Mouse (Mus musculus): Measurements from ENCODE around the gene Ifrd1.

The Ifrd1 gene

DNA sequence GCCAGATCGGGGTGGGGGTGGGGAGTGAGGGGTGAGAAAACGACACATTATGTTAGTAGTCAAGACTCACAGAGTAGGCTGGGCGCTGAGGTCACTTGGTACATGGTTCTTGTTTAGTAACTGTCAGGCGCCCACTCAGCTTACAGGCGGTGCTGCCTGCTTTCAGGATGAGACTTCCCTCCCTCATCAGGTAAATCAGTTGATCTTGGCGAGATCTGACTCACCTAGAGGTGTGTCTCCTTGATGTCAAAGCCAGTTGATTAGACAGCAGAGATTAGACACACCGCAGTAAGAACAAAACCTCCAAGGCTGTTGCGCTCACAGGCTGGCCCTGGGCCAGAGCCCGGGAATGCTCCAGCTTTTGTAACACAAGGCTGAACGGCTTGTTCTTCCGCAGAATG is 4.5 kb downstream of the Ifrd1 start:
- in situ Hi-C loops (cut with MseI, MboI), result no loop called here

DNA sequence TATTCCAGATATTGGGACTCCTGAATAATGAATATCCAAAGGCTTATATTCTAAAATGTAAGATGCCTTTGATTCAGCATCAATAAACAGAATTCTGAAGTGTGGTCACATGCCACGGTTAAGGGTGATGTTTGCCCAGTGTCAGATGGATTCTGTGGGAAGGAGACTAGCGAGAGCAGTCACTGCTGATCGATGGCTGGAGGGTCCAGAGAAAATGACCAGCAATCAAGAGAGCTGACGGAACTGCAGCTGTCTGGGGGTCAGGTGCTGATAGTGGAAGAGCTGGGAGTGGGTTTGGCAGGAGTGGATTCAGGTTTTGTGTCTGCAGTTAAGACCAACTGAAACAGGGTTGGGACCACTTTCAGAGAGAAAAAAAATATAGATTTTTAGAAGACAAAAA is 5.1 kb downstream of the Ifrd1 start:
- in situ Hi-C loops (cut with MseI, MboI), result no loop called here

DNA sequence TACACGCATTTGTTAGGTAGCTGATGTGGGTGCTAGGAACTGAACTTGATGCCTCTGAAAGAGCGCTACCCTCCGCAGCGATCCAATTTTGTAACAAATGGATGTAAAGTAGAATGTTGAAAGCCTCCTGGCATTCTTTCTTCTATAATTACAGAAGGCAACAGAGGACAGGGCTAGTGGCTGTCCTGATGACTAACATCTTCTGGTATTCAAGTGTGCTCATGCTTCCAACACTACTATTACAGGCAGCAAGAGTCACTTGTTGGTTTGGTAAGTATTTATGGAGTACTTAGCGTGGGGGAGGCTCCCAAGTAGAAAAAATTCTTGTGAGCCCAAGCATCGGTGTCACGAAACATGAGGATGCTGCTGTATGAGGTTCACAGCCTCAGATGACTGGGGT is 9.1 kb downstream of the Ifrd1 start:
- in situ Hi-C loops (cut with MseI, MboI), result no loop called here

GRCm38 (mm10) chr12:40232231-40232630 is 16.1 kb downstream of the Ifrd1 start:
- in situ Hi-C loops (cut with MseI, MboI), result no loop called here

DNA sequence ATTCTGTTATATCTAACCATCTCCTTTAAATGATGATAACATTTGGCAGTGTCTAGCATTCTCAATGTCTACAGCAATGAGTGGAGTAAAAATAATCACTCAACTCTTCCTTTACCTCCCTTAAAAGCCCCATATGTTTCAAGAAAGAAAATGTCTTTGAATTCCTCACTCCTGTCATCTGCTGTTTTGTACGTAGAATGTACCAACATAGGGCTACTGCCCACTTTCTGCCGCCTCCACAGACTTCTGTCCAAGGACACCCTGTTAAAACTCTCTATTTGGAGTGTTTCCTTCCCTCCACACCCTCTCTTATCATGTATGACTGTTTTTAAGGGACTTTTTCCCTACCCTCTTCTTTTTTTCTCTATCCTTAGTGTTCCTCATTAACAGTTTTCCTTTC is 16.7 kb downstream of the Ifrd1 start:
- in situ Hi-C loops (cut with MseI, MboI), result no loop called here

DNA sequence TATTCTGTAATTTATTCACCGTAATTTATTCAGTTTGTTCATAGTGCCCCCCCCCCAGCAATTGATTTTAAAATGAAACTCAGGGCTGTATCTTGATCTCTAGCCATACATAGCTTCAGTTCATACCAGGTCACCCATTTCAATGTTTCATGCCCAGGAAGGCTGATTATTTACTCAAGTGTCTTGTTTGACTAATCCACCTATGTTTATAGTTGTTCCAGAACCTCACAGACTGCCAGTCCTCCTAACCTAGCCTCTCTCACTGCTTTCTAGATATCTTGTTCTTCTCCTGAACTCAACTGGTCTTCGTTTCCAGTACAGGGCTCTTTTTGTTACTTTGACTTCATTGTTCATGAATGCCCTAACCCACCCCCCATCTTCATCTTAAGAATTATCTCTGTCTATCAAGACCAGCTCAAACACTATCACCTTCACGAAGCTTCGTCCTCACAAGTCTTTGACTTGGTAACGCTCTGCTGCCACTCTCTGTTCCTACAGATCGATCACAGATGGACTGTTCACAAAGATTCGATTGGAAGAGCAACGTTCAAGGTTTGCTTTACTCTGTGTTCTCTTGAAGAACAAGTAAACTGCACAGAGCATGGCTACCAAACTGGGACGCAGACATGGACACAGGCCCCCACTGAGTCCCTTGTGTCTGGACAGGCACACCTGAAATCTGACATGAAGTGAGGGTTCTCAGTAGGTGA is 24.0 kb downstream of the Ifrd1 start:
- in situ Hi-C loops (cut with MseI, MboI), result no loop called here

DNA sequence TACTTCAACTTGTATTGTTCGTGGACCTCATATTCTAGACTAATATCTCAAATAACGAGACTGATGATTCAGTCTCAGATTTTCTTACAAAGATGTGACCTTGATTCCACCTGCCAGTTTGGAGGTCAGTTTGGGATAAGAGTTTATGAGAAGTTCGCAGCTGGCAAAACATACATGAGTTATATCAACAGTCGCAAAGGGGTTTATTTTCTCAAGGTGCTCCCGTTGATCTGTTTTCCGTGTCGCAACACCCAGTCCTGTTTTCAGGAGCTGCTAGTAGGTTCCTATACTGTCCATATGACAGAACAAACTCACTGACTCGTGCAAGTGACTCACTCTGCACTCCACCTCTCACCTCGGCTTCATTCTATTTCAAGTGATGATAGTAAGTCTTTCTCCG is 24.6 kb downstream of the Ifrd1 start:
- in situ Hi-C loops (cut with MseI, MboI), result no loop called here

GRCm38 (mm10) chr12:40223082-40223619 is 25.2 kb downstream of the Ifrd1 start:
- in situ Hi-C loops (cut with MseI, MboI), result no loop called here

- in situ Hi-C loops (cut with MseI, MboI), result no loop called here
Measured at GRCm38 (mm10) chr12:40222251-40223081, 25.8 kb downstream of the Ifrd1 start.

- in situ Hi-C loops (cut with MseI, MboI), result no loop called here
Measured at GRCm38 (mm10) chr12:40221611-40222010, 26.7 kb downstream of the Ifrd1 start.

GRCm38 (mm10) chr12:40220896-40221295 is 27.4 kb downstream of the Ifrd1 start:
- in situ Hi-C loops (cut with MseI, MboI), result no loop called here

DNA sequence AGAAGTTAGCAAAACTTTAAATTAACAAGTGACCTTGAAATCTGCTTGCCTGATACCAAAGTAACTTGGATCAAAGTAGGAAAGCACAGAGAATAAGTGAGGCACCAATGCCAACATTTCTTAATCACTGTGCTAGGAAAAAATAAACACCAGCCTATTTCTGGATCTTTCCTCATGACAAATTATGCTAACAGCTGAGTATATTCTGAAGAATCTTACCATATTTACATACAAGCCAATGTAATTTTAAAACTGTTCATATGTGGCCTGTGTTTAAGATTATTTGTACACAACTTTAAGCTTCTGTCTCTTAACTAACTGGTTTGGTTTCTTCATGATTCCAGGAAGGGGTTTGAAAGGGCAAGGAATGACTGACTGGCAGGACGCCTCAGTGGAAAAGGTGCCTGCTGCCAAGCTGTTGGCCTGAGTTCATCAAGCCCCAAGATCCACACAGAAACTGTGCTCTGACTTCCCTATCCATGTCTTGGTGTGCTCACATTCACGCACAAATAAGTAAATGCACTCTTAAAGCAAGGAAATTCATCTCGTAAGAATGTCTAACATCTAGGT is 28.2 kb downstream of the Ifrd1 start:
- in situ Hi-C loops (cut with MseI, MboI), result no loop called here

DNA sequence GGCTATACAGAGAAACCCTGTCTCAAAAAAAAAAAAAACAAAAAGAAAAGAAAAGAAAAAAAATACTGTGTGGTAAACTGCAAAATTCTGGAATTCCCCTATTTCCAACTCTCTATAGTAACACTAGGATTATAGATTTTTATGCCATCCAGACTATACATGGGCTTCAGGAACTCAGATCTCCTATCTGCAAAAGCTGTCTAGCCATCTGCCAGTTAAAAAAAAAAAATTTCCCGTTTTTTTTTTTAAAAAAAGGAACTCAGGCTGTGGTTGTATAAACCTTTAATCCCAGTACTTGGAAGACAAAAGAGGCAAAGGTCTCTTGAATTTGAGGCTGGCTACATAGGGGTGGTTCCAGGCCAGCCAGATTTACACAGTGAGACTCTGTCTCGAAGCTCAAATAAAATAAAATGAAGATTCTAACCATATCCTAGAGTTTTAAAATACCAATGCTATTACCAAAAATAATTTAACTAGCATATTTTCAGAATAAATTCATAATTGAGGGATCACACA is 29.8 kb downstream of the Ifrd1 start:
- in situ Hi-C loops (cut with MseI, MboI), result no loop called here

GRCm38 (mm10) chr12:40217776-40218175 is 30.5 kb downstream of the Ifrd1 start:
- in situ Hi-C loops (cut with MseI, MboI), result no loop called here

GRCm38 (mm10) chr12:40214888-40215876 is 33.1 kb downstream of the Ifrd1 start:
- in situ Hi-C loops (cut with MseI, MboI), result no loop called here

DNA sequence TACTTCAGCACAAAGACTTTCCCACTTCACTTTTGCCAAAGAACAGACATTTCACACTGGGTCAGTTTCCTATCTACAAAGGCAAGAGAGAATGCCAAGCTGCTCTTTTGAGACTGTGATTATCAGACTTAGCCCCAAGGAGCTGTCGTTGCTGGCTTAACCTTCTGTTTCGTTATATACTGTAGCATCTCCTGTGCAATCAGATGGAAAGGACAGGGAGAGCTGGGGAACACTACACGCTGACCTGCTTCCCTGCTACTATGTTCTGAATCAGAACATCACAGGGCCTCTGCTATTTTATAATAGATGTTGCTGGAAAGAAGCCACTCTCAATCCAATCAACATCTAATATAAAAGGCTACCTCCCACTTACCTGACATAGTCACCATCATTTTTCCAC is 39.3 kb downstream of the Ifrd1 start:
- in situ Hi-C loops (cut with MseI, MboI), result no loop called here

- in situ Hi-C loops (cut with MseI, MboI), result no loop called here
Measured at GRCm38 (mm10) chr12:40207909-40208308, 40.4 kb downstream of the Ifrd1 start.

- in situ Hi-C loops (cut with MseI, MboI), result no loop called here
Measured at GRCm38 (mm10) chr12:40202161-40203035, 45.9 kb downstream of the Ifrd1 start.

DNA sequence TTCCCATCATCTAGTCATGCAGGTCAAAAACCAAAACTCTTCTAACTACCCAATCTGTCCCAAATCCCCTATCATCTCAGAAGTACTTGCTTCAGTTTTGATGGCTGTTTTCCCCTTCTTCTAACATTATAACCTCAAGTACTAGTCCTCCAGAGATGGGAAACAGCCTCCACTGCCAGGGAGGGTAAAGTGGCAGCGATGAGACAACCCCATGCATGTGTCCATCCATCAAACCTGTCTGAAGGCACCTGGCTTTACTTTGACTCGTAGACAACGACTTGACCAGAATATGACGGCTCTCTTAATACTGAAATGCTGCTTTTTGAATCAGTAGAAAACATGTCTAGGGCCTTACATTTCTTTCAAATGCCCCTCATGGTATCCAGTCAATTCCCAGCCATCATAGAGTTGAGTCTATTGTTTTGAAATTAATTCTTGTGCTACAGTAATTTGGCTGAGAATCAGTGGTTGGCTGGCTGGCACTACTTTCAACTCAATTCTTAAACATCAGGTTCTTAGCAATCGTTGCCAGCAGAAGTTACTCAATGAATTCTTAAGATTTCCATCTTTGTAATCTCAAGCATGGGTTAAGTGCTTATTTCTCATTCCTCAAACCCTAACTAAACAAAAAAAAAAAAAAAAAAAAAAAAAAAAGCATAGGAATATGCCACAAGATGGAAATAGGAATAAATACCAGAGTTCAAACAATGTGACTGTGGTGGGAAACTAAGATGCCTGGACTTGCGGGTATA is 47.6 kb downstream of the Ifrd1 start:
- in situ Hi-C loops (cut with MseI, MboI), result no loop called here

Measured in mouse trophoblast stem cell (cell line).